Mouse (Mus musculus) adrenal gland, adult (tissue): Measurements from ENCODE around the gene Slco2a1.

Source experiments
- DNase-seq, 2 experiments: peaks; one replicate each; pipeline ENCODE4 v3.0.0; 2022 to 2023; ENCODE audit warnings: low spot score in 1 of 2; ENCODE audit not compliant: inconsistent age in 2 of 2

Gene Slco2a1

GRCm38 (mm10) chr9:103116941-103117340, 128.4 kb downstream of the Slco2a1 start:
- no peak for DNase-seq

GRCm38 (mm10) chr9:103117495-103117894, 129.0 kb downstream of the Slco2a1 start:
- DNase-seq = no peak

- DNase-seq = no peak
Observed at GRCm38 (mm10) chr9:103117951-103118350, 129.4 kb downstream of the Slco2a1 start.

- DNase-seq = no peak
Observed at GRCm38 (mm10) chr9:103118651-103119275, 130.3 kb downstream of the Slco2a1 start.

GRCm38 (mm10) chr9:103119781-103120180, 131.3 kb downstream of the Slco2a1 start:
- no peak for DNase-seq

- DNase-seq = no peak
Observed at GRCm38 (mm10) chr9:103120231-103120630, 131.7 kb downstream of the Slco2a1 start.

- DNase-seq = no peak
Observed at GRCm38 (mm10) chr9:103121546-103121945, 133.0 kb downstream of the Slco2a1 start.

GRCm38 (mm10) chr9:103124746-103125145, 136.2 kb downstream of the Slco2a1 start:
- DNase-seq = no peak

GRCm38 (mm10) chr9:103133493-103134124, 145.1 kb downstream of the Slco2a1 start:
- no peak for DNase-seq

GRCm38 (mm10) chr9:103134450-103135030, 146.0 kb downstream of the Slco2a1 start:
- DNase-seq = no peak

- peak in 1 of 2 experiments; percentile 33 for DNase-seq
Observed at GRCm38 (mm10) chr9:103139481-103139880, 151.0 kb downstream of the Slco2a1 start.

GRCm38 (mm10) chr9:103140384-103140783, 151.9 kb downstream of the Slco2a1 start:
- no peak for DNase-seq

- DNase-seq = no peak
Observed at GRCm38 (mm10) chr9:103141266-103141665, 152.8 kb downstream of the Slco2a1 start.

- DNase-seq = no peak
Observed at GRCm38 (mm10) chr9:103143881-103144280, 155.4 kb downstream of the Slco2a1 start.

GRCm38 (mm10) chr9:103145351-103145750, 156.8 kb downstream of the Slco2a1 start:
- DNase-seq = no peak
